ENCODE assay signal across 8 mouse cellular contexts in genomic region chr11:97631938-97632337, GRCm38 (mm10). TPM values are rescaled to one million over a fixed set of nuclear protein-coding genes. Genes with fewer than 3 reads are reported as not detected.
DNase-seq lines count a peak whose midpoint lies in the region; ATAC-seq lines count a peak whose summit lies in the region.

No protein-coding gene starts in this region.

- no peak overlapping the region for H3K4me3 ChIP-seq in kidney, embryonic 16.5 days (ENCODE audit: low read length)
- no peak overlapping the region for H3K4me3 ChIP-seq in forebrain, embryonic 16.5 days (replicated peaks; ENCODE audit: low read length)
- H3K4me3 ChIP-seq in hindbrain, embryonic 12.5 days: no peak overlapping the region
- H3K4me3 ChIP-seq in midbrain, embryonic 14.5 days (replicated peaks; ENCODE audit: low read depth, low read length): no peak overlapping the region

- 4% methylated on average over 11 of the region's 12 CpGs for WGBS in kidney, embryonic 16.5 days
- 3% methylated on average over 12 of the region's 12 CpGs for WGBS in forebrain, embryonic 16.5 days
- 4% methylated on average over 12 of the region's 12 CpGs for WGBS in hindbrain, embryonic 12.5 days
- 4% methylated on average over 12 of the region's 12 CpGs for WGBS in midbrain, embryonic 14.5 days

- H3K27me3 ChIP-seq in kidney, embryonic 16.5 days (ENCODE audit: insufficient read depth, low read length): peaks cover 45% of the 10 kb centered on the region
- peaks cover 24% of the 10 kb centered on the region for H3K27me3 ChIP-seq in forebrain, embryonic 16.5 days (replicated peaks; ENCODE audit: control insufficient read depth, insufficient read depth, low read length)
- peaks cover 51% of the 10 kb centered on the region for H3K27me3 ChIP-seq in hindbrain, embryonic 12.5 days
- peaks cover 45% of the 10 kb centered on the region for H3K27me3 ChIP-seq in midbrain, embryonic 14.5 days (ENCODE audit: control insufficient read depth, insufficient read depth, low read length)

- ATAC-seq in kidney, embryonic 16.5 days (ENCODE audit: low FRiP score, low TSS enrichment): no peak
- peak; percentile 43; the same call in 1 of the 2 replicates for ATAC-seq in forebrain, embryonic 16.5 days
- no peak for ATAC-seq in hindbrain, embryonic 12.5 days (ENCODE audit: low FRiP score)
- ATAC-seq in midbrain, embryonic 14.5 days (ENCODE audit: low FRiP score, low TSS enrichment): 0 out of 2 replicates have a peak, but pooled peaks have one; percentile 42

- no peak overlapping the region for H3K27ac ChIP-seq in kidney, embryonic 16.5 days (ENCODE audit: low read length)
- no peak overlapping the region for H3K27ac ChIP-seq in forebrain, embryonic 16.5 days (ENCODE audit: low read length)
- no peak overlapping the region for H3K27ac ChIP-seq in hindbrain, embryonic 12.5 days
- no peak overlapping the region for H3K27ac ChIP-seq in midbrain, embryonic 14.5 days (replicated peaks; ENCODE audit: low read depth, low read length)

- DNase-seq in kidney, adult 11 months: peak; percentile 60
- DNase-seq in cerebellum, adult 11-12 months: peak; percentile 74
- DNase-seq in left cerebral cortex, adult 8-10 months (ENCODE audit: low spot score in 2 of 2): peak; percentile 58 to 86
- peak; percentile 84 for DNase-seq in midbrain, embryonic 14.5 days
- DNase-seq in spleen, postnatal 14 days (ENCODE audit: low spot score in 2 of 2): peak; percentile 66 to 81

- no peak overlapping the region for H3K9ac ChIP-seq in kidney, embryonic 16.5 days (replicated peaks; ENCODE audit: low read length)
- H3K9ac ChIP-seq in forebrain, embryonic 16.5 days (replicated peaks; ENCODE audit: low read depth, low read length): no peak overlapping the region
- H3K9ac ChIP-seq in hindbrain, embryonic 12.5 days: no peak overlapping the region
- no peak overlapping the region for H3K9ac ChIP-seq in midbrain, embryonic 14.5 days (replicated peaks; ENCODE audit: low read length)

- no peaks in the 10 kb centered on the region for H3K9me3 ChIP-seq in kidney, embryonic 16.5 days (ENCODE audit: low read length)
- no peaks in the 10 kb centered on the region for H3K9me3 ChIP-seq in forebrain, embryonic 16.5 days (ENCODE audit: control insufficient read depth, low read length)
- H3K9me3 ChIP-seq in hindbrain, embryonic 12.5 days (replicated peaks): no peaks in the 10 kb centered on the region
- H3K9me3 ChIP-seq in midbrain, embryonic 14.5 days (ENCODE audit: control insufficient read depth, low read length): no peaks in the 10 kb centered on the region

- H3K4me2 ChIP-seq in kidney, embryonic 16.5 days (replicated peaks; ENCODE audit: low read depth, low read length): no peak overlapping the region
- H3K4me2 ChIP-seq in forebrain, embryonic 16.5 days (ENCODE audit: low read length): no peak overlapping the region
- H3K4me2 ChIP-seq in hindbrain, embryonic 12.5 days (replicated peaks): 0 out of 2 replicates have a peak overlapping the region, but pooled peaks have one; percentile 3
- no peak overlapping the region for H3K4me2 ChIP-seq in midbrain, embryonic 14.5 days (ENCODE audit: low read length)

- H3K36me3 ChIP-seq in kidney, embryonic 16.5 days (ENCODE audit: insufficient read depth, low read length): no peaks in the 10 kb centered on the region
- no peaks in the 10 kb centered on the region for H3K36me3 ChIP-seq in forebrain, embryonic 16.5 days (ENCODE audit: control insufficient read depth, insufficient read depth)
- H3K36me3 ChIP-seq in hindbrain, embryonic 12.5 days: no peaks in the 10 kb centered on the region
- H3K36me3 ChIP-seq in midbrain, embryonic 14.5 days (ENCODE audit: control insufficient read depth, insufficient read depth, low read length): no peaks in the 10 kb centered on the region

- peaks cover 32% of the 10 kb centered on the region for H3K4me1 ChIP-seq in kidney, embryonic 16.5 days (ENCODE audit: insufficient read depth, low read length)
- peaks cover 25% of the 10 kb centered on the region for H3K4me1 ChIP-seq in forebrain, embryonic 16.5 days (replicated peaks; ENCODE audit: control insufficient read depth, insufficient read depth, low read length)
- H3K4me1 ChIP-seq in hindbrain, embryonic 12.5 days: peaks cover 22% of the 10 kb centered on the region
- H3K4me1 ChIP-seq in midbrain, embryonic 14.5 days (ENCODE audit: control insufficient read depth, insufficient read depth, low read length): peaks cover 12% of the 10 kb centered on the region; the same call in 1 of the 2 replicates

RNA-seq across cellular contexts. Expression of gene Epop, which starts 2.4 kb away (rescaled TPM):
- polyA plus RNA-seq in kidney, embryonic 16.5 days (2015; fragmentation: Nextera tagmentation; extraction: Ambion mirVana): 2.3 and 2.5 TPM in 2 replicates
- polyA plus RNA-seq in forebrain, embryonic 16.5 days (2015; fragmentation: Nextera tagmentation; extraction: Ambion mirVana): 2.1 and 2.6 TPM in 2 replicates
- polyA plus RNA-seq in hindbrain, embryonic 12.5 days (2016; fragmentation: Nextera tagmentation; extraction: Ambion mirVana): 11.2 and 11.7 TPM in 2 replicates
- total RNA-seq in left cerebral cortex, adult 8-10 months (2022): 10 to 100 TPM; 65.6 to 80.8 (median 72.9) TPM
- 1.9 and 2.8 TPM in 2 replicates for polyA plus RNA-seq in midbrain, embryonic 14.5 days (2014; fragmentation: Nextera tagmentation; extraction: Ambion mirVana)

RNA-seq across cellular contexts. Expression of gene Mllt6, which starts 31.3 kb away (rescaled TPM):
- 4.1 and 5.5 TPM in 2 replicates for polyA plus RNA-seq in kidney, embryonic 16.5 days (2015; fragmentation: Nextera tagmentation; extraction: Ambion mirVana)
- 4.2 and 5.1 TPM in 2 replicates for polyA plus RNA-seq in forebrain, embryonic 16.5 days (2015; fragmentation: Nextera tagmentation; extraction: Ambion mirVana)
- 2.9 and 3.5 TPM in 2 replicates for polyA plus RNA-seq in hindbrain, embryonic 12.5 days (2016; fragmentation: Nextera tagmentation; extraction: Ambion mirVana)
- total RNA-seq in left cerebral cortex, adult 8-10 months (2022): 100 to 1,000 TPM; 141 to 184 (median 161) TPM
- polyA plus RNA-seq in midbrain, embryonic 14.5 days (2014; fragmentation: Nextera tagmentation; extraction: Ambion mirVana): 6.2 and 9.0 TPM in 2 replicates

RNA-seq across cellular contexts. Expression of gene Cisd3, which starts 53.7 kb away (rescaled TPM):
- polyA plus RNA-seq in kidney, embryonic 16.5 days (2015; fragmentation: Nextera tagmentation; extraction: Ambion mirVana): 47.3 and 53.1 TPM in 2 replicates
- 14.6 and 15.4 TPM in 2 replicates for polyA plus RNA-seq in forebrain, embryonic 16.5 days (2015; fragmentation: Nextera tagmentation; extraction: Ambion mirVana)
- 14.7 and 17.1 TPM in 2 replicates for polyA plus RNA-seq in hindbrain, embryonic 12.5 days (2016; fragmentation: Nextera tagmentation; extraction: Ambion mirVana)
- 10 to 100 TPM; 44.0 to 61.2 (median 54.6) TPM for total RNA-seq in left cerebral cortex, adult 8-10 months (2022)
- 17.4 and 21.8 TPM in 2 replicates for polyA plus RNA-seq in midbrain, embryonic 14.5 days (2014; fragmentation: Nextera tagmentation; extraction: Ambion mirVana)

RNA-seq across cellular contexts. Expression of gene Srcin1, which starts 56.0 kb away (rescaled TPM):
- 1.0 and 1.1 TPM in 2 replicates for polyA plus RNA-seq in kidney, embryonic 16.5 days (2015; fragmentation: Nextera tagmentation; extraction: Ambion mirVana)
- polyA plus RNA-seq in forebrain, embryonic 16.5 days (2015; fragmentation: Nextera tagmentation; extraction: Ambion mirVana): 7.0 and 9.9 TPM in 2 replicates
- polyA plus RNA-seq in hindbrain, embryonic 12.5 days (2016; fragmentation: Nextera tagmentation; extraction: Ambion mirVana): 6.3 and 6.7 TPM in 2 replicates
- total RNA-seq in left cerebral cortex, adult 8-10 months (2022): 100 to 1,000 TPM; 255 to 270 (median 262) TPM
- polyA plus RNA-seq in midbrain, embryonic 14.5 days (2014; fragmentation: Nextera tagmentation; extraction: Ambion mirVana): 9.6 and 15.1 TPM in 2 replicates

Comparison
In these comparisons a context has a peak if more than half of its experiments do, and no peak if none do; other contexts are left out.
1. ATAC-seq: peak in forebrain, embryonic 16.5 days (single experiment) and midbrain, embryonic 14.5 days (single experiment); none in kidney, embryonic 16.5 days (single experiment) and hindbrain, embryonic 12.5 days (single experiment).
2. Peak in every context shown above with its lines, with median percentiles within 50 percentile points of each other: DNase-seq.